Mouse (Mus musculus): ENCODE data around the gene Anks3. TPM values are rescaled to one million over a fixed set of nuclear protein-coding genes. Genes with fewer than 3 reads are reported as not detected.

Anks3 gene
- total RNA-seq, 4 experiments from 2014 or later = 48.8 to 58.9 (median 56.3) TPM

- DNase-seq (ENCODE audit: low spot score in 2 of 2) = no peak
Measured at GRCm38 (mm10) chr16:4898881-4899280, 65.1 kb downstream of the Anks3 start.

GRCm38 (mm10) chr16:4897146-4897730 lies 66.8 kb downstream of the Anks3 start:
- DNase-seq (ENCODE audit: low spot score in 2 of 2) = no peak

GRCm38 (mm10) chr16:4896249-4897027 lies 67.6 kb downstream of the Anks3 start:
- no peak for DNase-seq (ENCODE audit: low spot score in 2 of 2)

GRCm38 (mm10) chr16:4894201-4894908 lies 69.7 kb downstream of the Anks3 start:
- DNase-seq (ENCODE audit: low spot score in 2 of 2) = no peak

GRCm38 (mm10) chr16:4892171-4892570 lies 71.8 kb downstream of the Anks3 start:
- no peak for DNase-seq (ENCODE audit: low spot score in 2 of 2)

Other genes with a start within 250 kb of the Anks3 start
- 10 to 100 TPM; 15.8 to 18.9 (median 17.4) TPM for gene Nmral1, start 244.8 kb downstream of the Anks3 start, total RNA-seq (2022)
- gene Hmox2, start 237.8 kb downstream of the Anks3 start, total RNA-seq (2022) = 10 to 100 TPM; 91.8 to 98.0 (median 93.1) TPM
- gene Cdip1, start 173.9 kb downstream of the Anks3 start, total RNA-seq (2022) = 100 to 1,000 TPM; 195 to 206 (median 203) TPM
- gene 4930562C15Rik, start 128.8 kb downstream of the Anks3 start, total RNA-seq (2022) = not detected
- gene Ubald1, start 83.9 kb downstream of the Anks3 start, total RNA-seq (2022) = 10 to 100 TPM; 74.5 to 92.0 (median 80.8) TPM
- gene Mgrn1, start 78.0 kb downstream of the Anks3 start, total RNA-seq (2022) = 100 to 1,000 TPM; 210 to 220 (median 214) TPM
- 10 to 100 TPM; 65.1 to 79.3 (median 69.9) TPM for gene Nudt16l1, start 25.4 kb downstream of the Anks3 start, total RNA-seq (2022)
- gene Sept12, start 33.6 kb upstream of the Anks3 start, total RNA-seq (2022) = not detected
- gene Smim22, start 43.1 kb upstream of the Anks3 start, total RNA-seq (2022) = not detected
- gene Rogdi, start 49.3 kb upstream of the Anks3 start, total RNA-seq (2022) = 100 to 1,000 TPM; 160 to 204 (median 189) TPM
- 100 to 1,000 TPM; 139 to 152 (median 147) TPM for gene Glyr1, start 85.7 kb upstream of the Anks3 start, total RNA-seq (2022)
- 10 to 100 TPM; 36.4 to 42.8 (median 40.3) TPM for gene Ubn1, start 85.9 kb upstream of the Anks3 start, total RNA-seq (2022)
- 1 to 10 TPM; 1.7 to 3.0 (median 1.9) TPM for gene Ppl, start 168.2 kb upstream of the Anks3 start, total RNA-seq (2022)
- 10 to 100 TPM in 1 of 4 experiments, 1 to 10 TPM in 3; 8.5 to 11.0 (median 8.9) TPM for gene Sec14l5, start 182.9 kb upstream of the Anks3 start, total RNA-seq (2022)
- 10 to 100 TPM; 11.3 to 16.3 (median 15.5) TPM for gene Nagpa, start 239.8 kb upstream of the Anks3 start, total RNA-seq (2022)